Mouse (Mus musculus) limb, embryonic 12.5 days (tissue): ENCODE measurements at regions not wholly inside any gene's neighbourhood (a gene's known extent, or its start where the extent isn't known, plus 50 kb on each side); places are given as distances from the start of the nearest gene placed in this dataset.

Experiments
- ATAC-seq: fragments of 200-750 bp; cut with Nextera tagmentation; 2 replicates; pipeline ENCODE4 v1.8.0; 2017; ENCODE audit warnings: low read depth, moderate TSS enrichment; ENCODE audit not compliant: insufficient number of reproducible peaks, insufficient read depth, low FRiP score, low TSS enrichment
- H3K27ac ChIP-seq: fragments of 300-500 bp; sonication (generic); 2 replicates; pipeline ENCODE4 v1.5.1; 2016; ENCODE audit warnings: mild to moderate bottlenecking, moderate library complexity
- H3K27me3 ChIP-seq: fragments of 300-500 bp; sonication (generic); 2 replicates; pipeline ENCODE4 v1.6.1; 2016; ENCODE audit warnings: mild to moderate bottlenecking, moderate library complexity
- H3K36me3 ChIP-seq: fragments of 300-500 bp; sonication (generic); 2 replicates; pipeline ENCODE4 v1.6.1; 2016; ENCODE audit warnings: mild to moderate bottlenecking, moderate library complexity
- H3K4me1 ChIP-seq: fragments of 300-500 bp; sonication (generic); replicated peaks from 2 replicates; pipeline ENCODE4 v1.6.1; 2016
- H3K4me2 ChIP-seq: fragments of 300-500 bp; sonication (generic); 2 replicates; pipeline ENCODE4 v1.6.1; 2016; ENCODE audit warnings: mild to moderate bottlenecking, moderate library complexity
- H3K4me3 ChIP-seq: fragments of 300-500 bp; sonication (generic); replicated peaks from 2 replicates; pipeline ENCODE4 v1.5.1; 2016; ENCODE audit warnings: mild to moderate bottlenecking
- H3K9ac ChIP-seq: fragments of 300-500 bp; sonication (generic); replicated peaks from 2 replicates; pipeline ENCODE4 v1.6.1; 2016; ENCODE audit warnings: mild to moderate bottlenecking, moderate library complexity
- H3K9me3 ChIP-seq: fragments of 300-500 bp; sonication (generic); 2 replicates; pipeline ENCODE4 v1.6.1; 2016; ENCODE audit warnings: mild to moderate bottlenecking, moderate library complexity
- WGBS: fragments of 180-500 bp; shearing (Covaris S2); methylation state at CpG from one replicate; pipeline ENCODE4 v1.1.7; 2016; 5-methylcytosine and 5-hydroxymethylcytosine counted together

DNA sequence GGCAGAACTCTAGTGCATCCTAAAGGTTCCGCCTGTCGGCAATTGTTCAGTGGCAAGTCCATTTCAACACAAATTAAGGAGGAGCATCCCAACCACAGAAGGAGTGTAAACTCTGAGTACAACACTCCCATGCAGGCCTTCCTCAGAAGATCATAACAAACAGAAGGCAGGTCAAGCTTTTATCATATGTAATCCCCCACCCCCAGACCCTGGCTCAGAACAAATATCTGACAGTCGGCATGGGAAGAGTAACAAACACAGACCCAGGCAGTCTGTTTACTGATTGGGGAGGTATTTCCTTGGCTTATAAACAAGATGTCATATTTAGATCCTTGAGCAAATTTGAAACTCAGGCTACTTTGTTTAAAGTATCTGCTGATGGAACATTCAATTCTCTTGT is 174.9 kb upstream of the Rnaseh2b start:
- 89% methylated on average over 3 of the region's 3 CpGs for WGBS

DNA sequence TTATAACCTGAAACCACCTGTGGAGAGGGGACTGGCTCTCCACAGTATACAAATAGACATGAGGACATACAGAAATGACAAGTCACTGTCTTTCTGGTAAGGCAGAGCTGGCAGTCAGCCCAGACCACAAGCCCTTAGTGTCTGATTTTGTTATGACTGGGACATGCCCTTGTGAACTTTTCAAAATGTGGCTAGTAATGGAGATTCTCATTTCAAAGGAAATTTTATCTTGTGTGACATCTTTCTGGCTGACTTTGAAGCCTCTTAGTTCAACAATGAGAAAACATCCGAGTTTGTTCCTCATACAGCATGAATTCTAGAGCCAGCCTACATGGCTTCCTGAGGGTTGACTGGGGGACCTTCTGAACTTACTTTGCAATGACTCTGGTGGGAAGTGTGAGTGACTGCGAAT is 173.8 kb upstream of the Rnaseh2b start:
- Histone ChIP-seq H3K4me3 (no peak overlapping the region), H3K36me3 (no peaks in the 10 kb centered on the region), H3K4me1 (no peaks in the 10 kb centered on the region), H3K4me2 (no peak overlapping the region), H3K27ac (no peak overlapping the region), H3K27me3 (no peaks in the 10 kb centered on the region), H3K9ac (no peak overlapping the region), H3K9me3 (no peaks in the 10 kb centered on the region)
- no peak for ATAC-seq
- WGBS = 65% methylated on average over 2 of the region's 2 CpGs

More for the DNA sequence above, 174.9 kb upstream of the Rnaseh2b start:
- H3K9ac ChIP-seq = no peak overlapping the region
- no peaks in the 10 kb centered on the region for H3K27me3 ChIP-seq
- no peak for ATAC-seq
- H3K4me3 ChIP-seq = no peak overlapping the region
- no peak overlapping the region for H3K4me2 ChIP-seq
- H3K36me3 ChIP-seq = no peaks in the 10 kb centered on the region
- no peaks in the 10 kb centered on the region for H3K9me3 ChIP-seq
- no peaks in the 10 kb centered on the region for H3K4me1 ChIP-seq
- no peak overlapping the region for H3K27ac ChIP-seq

DNA sequence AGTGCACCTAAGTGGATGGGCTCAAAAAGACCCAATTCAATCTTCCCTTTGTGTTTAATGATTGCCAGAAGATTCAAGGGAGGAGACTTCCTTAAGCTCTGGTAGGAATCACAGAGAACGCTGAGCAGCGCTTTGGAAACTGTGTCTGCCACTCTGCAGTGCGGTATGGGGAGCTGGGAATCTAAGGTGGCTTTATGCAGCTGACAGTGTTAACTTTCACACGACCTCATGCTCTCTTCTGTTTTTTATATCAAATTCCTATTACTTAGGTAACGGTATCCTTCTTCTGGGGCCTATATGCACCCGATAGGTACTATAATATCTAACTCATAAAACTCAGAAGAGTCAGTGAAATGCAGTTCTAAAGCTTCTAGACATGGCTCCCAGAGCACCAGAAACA is 163.5 kb upstream of the Rnaseh2b start:
- no peak overlapping the region for H3K4me3 ChIP-seq
- H3K27ac ChIP-seq = peak overlapping the region; percentile 3; the same call in 1 of the 2 replicates
- no peak for ATAC-seq
- no peaks in the 10 kb centered on the region for H3K36me3 ChIP-seq
- H3K4me1 ChIP-seq = peaks cover 3% of the 10 kb centered on the region; the same call in 1 of the 2 replicates
- no peak overlapping the region for H3K4me2 ChIP-seq
- 77% methylated on average over 6 of the region's 6 CpGs for WGBS
- no peak overlapping the region for H3K9ac ChIP-seq
- H3K9me3 ChIP-seq = peaks cover 1% of the 10 kb centered on the region; the same call in 1 of the 2 replicates
- no peaks in the 10 kb centered on the region for H3K27me3 ChIP-seq

DNA sequence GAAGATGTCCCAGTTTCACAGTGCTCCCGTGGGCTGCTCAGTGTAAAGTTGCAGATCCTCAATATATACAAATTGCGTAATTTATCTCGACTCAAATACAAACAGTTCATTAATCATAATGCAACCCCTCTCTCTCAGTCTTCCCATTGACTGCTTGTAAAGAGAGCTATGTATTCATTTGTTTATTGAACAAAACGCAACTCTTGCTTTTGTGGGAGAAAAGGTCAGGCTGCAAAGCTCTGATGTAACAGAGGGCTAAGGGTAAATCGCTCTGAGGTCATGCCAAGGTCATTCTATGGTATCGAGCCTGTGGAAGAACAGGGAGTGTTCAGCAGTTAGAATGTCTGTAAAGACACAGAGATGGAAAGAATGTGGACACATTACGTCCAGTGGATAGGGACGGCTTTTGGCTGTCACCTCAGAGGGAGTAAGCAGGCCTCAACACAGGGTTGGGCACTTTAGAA is 160.0 kb upstream of the Rnaseh2b start:
- Histone ChIP-seq H3K9me3 (peaks cover 22% of the 10 kb centered on the region), H3K36me3 (no peaks in the 10 kb centered on the region), H3K4me3 (no peak overlapping the region), H3K27me3 (no peaks in the 10 kb centered on the region), H3K9ac (no peak overlapping the region), H3K27ac (no peak overlapping the region), H3K4me1 (peaks cover 3% of the 10 kb centered on the region; the same call in 1 of the 2 replicates), H3K4me2 (no peak overlapping the region)
- 79% methylated on average over 8 of the region's 8 CpGs for WGBS
- no peak for ATAC-seq

DNA sequence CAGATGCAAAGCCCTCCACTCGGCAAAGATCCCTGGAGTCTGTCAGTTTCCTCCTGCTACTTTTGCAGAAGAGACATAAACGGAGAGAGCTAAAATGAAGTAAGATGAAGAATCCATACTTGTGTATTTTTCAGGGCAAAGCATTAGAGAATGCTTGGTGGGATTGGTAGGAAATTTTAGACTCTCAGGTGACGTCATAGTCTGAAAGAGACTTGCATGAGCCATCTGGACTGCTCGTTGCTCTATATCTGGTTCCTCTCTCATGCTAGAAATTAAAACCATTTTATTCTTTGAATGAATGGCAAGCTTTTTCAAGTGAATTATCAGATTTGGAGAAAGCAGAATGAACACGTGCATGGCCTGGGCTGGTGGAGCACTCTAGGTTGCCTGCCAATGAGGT is 154.4 kb upstream of the Rnaseh2b start:
- Histone ChIP-seq H3K4me2 (no peak overlapping the region), H3K9ac (no peak overlapping the region), H3K36me3 (no peaks in the 10 kb centered on the region), H3K4me3 (no peak overlapping the region), H3K9me3 (peaks cover 22% of the 10 kb centered on the region), H3K27me3 (no peaks in the 10 kb centered on the region), H3K4me1 (no peaks in the 10 kb centered on the region), H3K27ac (peak overlapping the region; percentile 5; the same call in 1 of the 2 replicates)
- WGBS = 66% methylated on average over 5 of the region's 5 CpGs
- ATAC-seq = no peak

DNA sequence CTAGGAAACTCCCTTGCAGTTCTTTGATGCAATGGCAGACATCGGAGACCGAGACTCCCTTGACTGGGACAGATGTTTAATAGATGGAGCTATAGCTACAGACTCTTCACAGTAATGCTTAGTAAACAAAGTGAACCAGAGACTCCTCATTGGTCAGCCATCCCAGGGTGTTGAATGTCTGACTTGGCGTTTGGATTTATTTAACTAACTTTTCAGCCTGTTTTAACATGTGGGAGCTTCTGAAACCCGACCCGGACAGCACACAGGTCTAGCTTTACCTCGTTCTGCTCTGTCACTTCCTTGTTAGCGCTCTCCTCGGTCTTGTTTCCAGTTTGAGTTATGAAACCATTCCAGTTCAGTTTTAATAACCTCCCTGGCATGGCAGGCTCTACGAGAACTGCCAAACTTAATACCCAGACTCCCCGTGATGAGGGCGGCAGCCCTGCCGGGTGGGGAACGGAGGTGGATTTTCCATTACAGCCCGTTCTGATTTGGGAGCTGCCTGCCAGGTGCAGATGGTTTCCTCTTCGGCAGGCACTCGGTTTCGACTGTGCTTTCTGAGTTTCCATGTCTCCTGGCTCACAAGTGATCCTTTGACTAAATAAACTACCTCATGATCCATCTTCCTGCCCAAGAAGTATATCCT is 147.9 kb upstream of the Rnaseh2b start:
- H3K27ac ChIP-seq = peak overlapping the region; percentile 78
- peak overlapping the region; percentile 45 for H3K4me2 ChIP-seq
- no peak overlapping the region for H3K9ac ChIP-seq
- no peaks in the 10 kb centered on the region for H3K36me3 ChIP-seq
- peak overlapping the region; percentile 19 for H3K4me3 ChIP-seq
- no peaks in the 10 kb centered on the region for H3K9me3 ChIP-seq
- ATAC-seq = 0 out of 2 replicates have a peak, but pooled peaks have one; percentile 56
- 37% methylated on average over 17 of the region's 17 CpGs for WGBS
- peaks cover 14% of the 10 kb centered on the region for H3K4me1 ChIP-seq
- no peaks in the 10 kb centered on the region for H3K27me3 ChIP-seq

DNA sequence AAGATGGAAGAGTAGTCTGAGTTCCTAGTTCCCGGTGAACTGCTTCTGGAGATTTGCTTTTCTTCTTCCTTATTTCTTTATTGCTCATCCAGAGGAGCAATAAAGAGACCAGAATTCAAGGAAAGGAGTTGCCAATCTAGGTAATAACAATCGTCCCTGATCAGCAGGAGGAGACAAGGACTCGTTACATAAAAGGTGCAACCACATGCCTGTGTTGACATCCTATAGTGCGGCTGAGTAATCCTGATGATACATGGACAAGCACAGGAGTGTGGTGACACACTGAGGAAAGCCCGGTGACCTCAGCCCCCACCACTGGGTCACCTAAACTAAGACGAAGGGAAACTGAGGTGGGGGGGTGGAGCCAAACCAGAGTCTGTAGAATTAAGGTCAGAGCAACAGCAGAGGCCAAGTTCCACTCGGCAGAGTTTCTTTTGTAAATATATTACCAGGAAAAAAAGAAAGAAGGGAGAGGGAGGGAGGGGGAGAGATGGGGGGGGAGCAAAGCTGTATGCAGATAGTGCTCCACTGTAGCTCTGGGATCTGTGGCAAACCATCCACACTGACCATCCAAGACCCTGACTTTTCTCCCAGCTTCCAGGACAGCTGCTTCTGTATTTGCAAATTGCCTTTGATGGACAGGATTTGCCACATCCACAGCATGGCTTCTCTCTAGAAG is 135.2 kb upstream of the Rnaseh2b start:
- WGBS = 78% methylated on average over 7 of the region's 7 CpGs
- Histone ChIP-seq H3K36me3 (no peaks in the 10 kb centered on the region), H3K9me3 (no peaks in the 10 kb centered on the region), H3K4me1 (peaks cover 23% of the 10 kb centered on the region), H3K27me3 (no peaks in the 10 kb centered on the region), H3K4me3 (no peak overlapping the region), H3K9ac (no peak overlapping the region), H3K4me2 (no peak overlapping the region), H3K27ac (no peak overlapping the region)
- no peak for ATAC-seq

DNA sequence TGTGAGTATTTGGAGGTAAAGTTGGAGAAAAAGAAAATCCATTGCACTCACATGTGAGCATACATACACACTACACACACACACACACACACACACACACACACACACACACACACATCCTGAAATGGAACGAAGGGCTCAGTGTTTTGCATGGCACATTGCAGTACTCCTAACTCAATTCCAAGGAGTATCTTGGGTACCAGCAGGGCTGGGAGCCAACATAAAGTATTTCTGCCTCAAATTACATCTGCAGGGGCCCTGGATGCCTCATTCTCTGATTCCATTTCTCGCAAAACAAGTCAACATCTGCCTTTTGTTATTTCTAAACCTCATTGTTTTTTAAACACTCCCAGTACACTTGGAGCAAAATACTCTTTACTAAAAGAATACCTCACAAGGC is 132.7 kb upstream of the Rnaseh2b start:
- peak overlapping the region; percentile 79 for H3K27ac ChIP-seq
- 65% methylated on average over 2 of the region's 2 CpGs for WGBS

DNA sequence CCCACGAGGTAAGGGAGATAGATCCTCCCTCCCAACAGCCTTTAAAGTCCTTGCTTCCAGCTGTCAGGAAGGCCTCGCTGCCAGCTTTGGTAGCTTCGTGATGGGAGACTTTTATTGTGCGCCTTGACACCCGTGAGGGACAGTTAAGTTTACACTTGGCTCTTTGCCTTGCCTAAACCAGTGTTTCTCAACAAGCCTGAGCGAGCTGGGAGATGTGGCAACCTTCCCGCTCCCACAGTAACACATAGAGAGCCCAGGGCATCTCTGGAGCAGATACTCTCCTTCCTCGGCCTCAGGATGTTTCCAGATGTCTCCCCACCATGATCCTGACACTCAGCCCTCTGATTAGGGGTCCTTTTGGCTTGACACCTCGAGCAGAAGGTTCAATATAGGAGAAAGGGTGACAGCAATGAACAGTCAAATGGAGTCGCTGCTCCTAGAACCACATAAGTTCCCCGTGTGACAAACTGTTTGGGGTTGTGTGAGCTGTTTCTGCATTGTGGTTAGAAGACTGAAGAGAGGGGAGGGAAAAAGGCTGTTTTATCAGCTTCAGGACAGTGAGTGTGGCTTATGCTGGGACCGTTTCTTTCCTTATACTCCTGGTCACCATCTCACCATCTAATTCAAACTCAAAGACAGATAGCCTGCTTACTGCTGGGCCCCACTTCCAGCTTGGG is 129.1 kb upstream of the Rnaseh2b start:
- Histone ChIP-seq H3K4me1 (peaks cover 33% of the 10 kb centered on the region), H3K4me3 (no peak overlapping the region), H3K36me3 (no peaks in the 10 kb centered on the region), H3K9me3 (no peaks in the 10 kb centered on the region), H3K9ac (no peak overlapping the region), H3K27me3 (no peaks in the 10 kb centered on the region; the same call in 1 of the 2 replicates), H3K27ac (no peak overlapping the region), H3K4me2 (no peak overlapping the region)
- 49% methylated on average over 12 of the region's 12 CpGs for WGBS
- ATAC-seq = no peak

More for the DNA sequence above, 132.7 kb upstream of the Rnaseh2b start:
- Histone ChIP-seq H3K4me1 (peaks cover 28% of the 10 kb centered on the region), H3K27me3 (no peaks in the 10 kb centered on the region), H3K4me3 (no peak overlapping the region), H3K36me3 (no peaks in the 10 kb centered on the region), H3K9ac (no peak overlapping the region), H3K9me3 (no peaks in the 10 kb centered on the region), H3K4me2 (no peak overlapping the region)
- ATAC-seq = no peak

DNA sequence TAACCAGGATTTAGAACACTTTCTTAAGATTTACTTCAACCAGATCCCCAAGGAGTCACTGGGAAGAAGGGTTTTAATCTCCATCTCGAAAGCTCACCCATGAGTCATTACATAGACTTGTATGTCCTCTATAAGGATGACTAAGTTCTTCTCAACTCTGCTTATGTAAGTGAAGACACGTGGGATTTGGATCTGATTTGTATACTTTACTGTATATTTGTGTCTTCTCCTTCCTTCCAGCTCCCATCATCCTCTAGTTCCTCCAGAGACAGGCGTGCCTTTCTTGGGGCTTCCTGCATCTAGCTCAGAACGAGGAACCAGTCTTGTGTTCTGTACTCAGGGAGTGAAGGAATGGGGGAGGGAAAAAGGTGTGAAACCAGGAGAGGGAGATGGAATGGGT is 127.5 kb upstream of the Rnaseh2b start:
- H3K4me2 ChIP-seq = no peak overlapping the region
- H3K27ac ChIP-seq = no peak overlapping the region
- 74% methylated on average over 4 of the region's 4 CpGs for WGBS
- H3K36me3 ChIP-seq = no peaks in the 10 kb centered on the region
- H3K4me1 ChIP-seq = peaks cover 21% of the 10 kb centered on the region
- H3K9me3 ChIP-seq = no peaks in the 10 kb centered on the region
- ATAC-seq = no peak
- H3K4me3 ChIP-seq = no peak overlapping the region
- no peaks in the 10 kb centered on the region; the same call in 1 of the 2 replicates for H3K27me3 ChIP-seq
- no peak overlapping the region for H3K9ac ChIP-seq

DNA sequence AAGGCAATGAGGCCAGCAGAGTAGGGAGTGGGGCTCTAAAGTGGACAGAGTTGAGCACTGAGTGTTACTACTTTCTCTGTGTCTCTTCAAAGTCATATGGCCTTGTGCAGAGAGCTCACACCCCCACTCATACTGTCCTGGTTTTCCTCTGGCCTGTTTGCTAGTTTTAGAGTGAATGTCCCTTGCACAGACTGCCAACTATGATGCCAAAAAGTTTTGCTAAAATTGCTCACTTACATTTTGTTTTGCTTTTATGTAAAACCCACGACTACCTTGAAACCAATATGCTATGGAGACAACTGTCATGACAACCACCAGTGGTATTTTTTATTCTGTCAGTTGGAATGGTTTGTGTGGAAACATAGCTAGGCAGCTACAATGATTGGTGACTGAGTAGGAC is 126.4 kb upstream of the Rnaseh2b start:
- no peaks in the 10 kb centered on the region; the same call in 1 of the 2 replicates for H3K27me3 ChIP-seq
- no peaks in the 10 kb centered on the region for H3K36me3 ChIP-seq
- no peak overlapping the region for H3K9ac ChIP-seq
- 80% methylated on average over 1 of the region's 1 CpGs for WGBS
- no peaks in the 10 kb centered on the region for H3K9me3 ChIP-seq
- no peak overlapping the region for H3K4me2 ChIP-seq
- H3K4me3 ChIP-seq = no peak overlapping the region
- H3K27ac ChIP-seq = no peak overlapping the region
- ATAC-seq = no peak
- peaks cover 20% of the 10 kb centered on the region; the same call in 1 of the 2 replicates for H3K4me1 ChIP-seq
